Mouse (Mus musculus): ENCODE measurements around the gene C130050O18Rik. TPM values are rescaled to one million over a fixed set of nuclear protein-coding genes. Genes with fewer than 3 reads are reported as not detected.

Gene C130050O18Rik
- total RNA-seq, 2 experiments from 2014 or later = 0.23 TPM; not detected in 1

GRCm38 (mm10) chr5:139442962-139443361, 37.9 kb downstream of the C130050O18Rik start:
- intact Hi-C loops (cut with DNase I) = no loop called here
- DNase-seq (ENCODE audit: low spot score in 2 of 2) = no peak

- no peak for DNase-seq (ENCODE audit: low spot score in 2 of 2)
- intact Hi-C loops (cut with DNase I) = no loop called here
These were observed 40.2 kb downstream of the C130050O18Rik start for GRCm38 (mm10) chr5:139445258-139445657.

GRCm38 (mm10) chr5:139448025-139448424, 42.9 kb downstream of the C130050O18Rik start:
- intact Hi-C loops (cut with DNase I) = no loop called here
- peak; percentile 45 to 73 for DNase-seq (ENCODE audit: low spot score in 2 of 2)

- DNase-seq (ENCODE audit: low spot score in 2 of 2) = no peak
- intact Hi-C loops (cut with DNase I) = no loop called here
These were observed 44.2 kb downstream of the C130050O18Rik start for GRCm38 (mm10) chr5:139449161-139449791.

GRCm38 (mm10) chr5:139449926-139450325, 44.8 kb downstream of the C130050O18Rik start:
- intact Hi-C loops (cut with DNase I) = no loop called here

GRCm38 (mm10) chr5:139453031-139453430, 48.0 kb downstream of the C130050O18Rik start:
- no peak for DNase-seq (ENCODE audit: low spot score in 2 of 2)
- intact Hi-C loops (cut with DNase I) = no loop called here

More at GRCm38 (mm10) chr5:139449926-139450325, 44.8 kb downstream of the C130050O18Rik start:
- DNase-seq (ENCODE audit: low spot score in 2 of 2) = no peak

GRCm38 (mm10) chr5:139455166-139455565, 50.1 kb downstream of the C130050O18Rik start:
- peak; percentile 53 to 76 for DNase-seq (ENCODE audit: low spot score in 2 of 2)
- intact Hi-C loops (cut with DNase I) = no loop called here

- intact Hi-C loops (cut with DNase I) = no loop called here
- DNase-seq (ENCODE audit: low spot score in 2 of 2) = no peak
These were observed 52.2 kb downstream of the C130050O18Rik start for GRCm38 (mm10) chr5:139457241-139457640.

- DNase-seq (ENCODE audit: low spot score in 2 of 2) = no peak
- intact Hi-C loops (cut with DNase I) = no loop called here
These were observed 54.9 kb downstream of the C130050O18Rik start for GRCm38 (mm10) chr5:139459938-139460337.

- intact Hi-C loops (cut with DNase I) = no loop called here
- peak; percentile 99 to 100 for DNase-seq (ENCODE audit: low spot score in 2 of 2)
These were observed 55.4 kb downstream of the C130050O18Rik start, which contains the start of gene 3110082I17Rik for GRCm38 (mm10) chr5:139460384-139461067. TSS of gene 3110082I17Rik (minus strand) at chr5:139460527.

- intact Hi-C loops (cut with DNase I) = loop anchor here (5.0 kb wide), 1 partner anchor 183 kb away; no protein-coding TSS in a partner anchor
- no peak for DNase-seq (ENCODE audit: low spot score in 2 of 2)
These were observed 59.8 kb downstream of the C130050O18Rik start for GRCm38 (mm10) chr5:139464874-139465273.

Small RNA genes lying within 50 kb of the gene (microRNA-seq; reads per million reads assigned to microRNA genes)
- gene Mir339 = 353 to 408 reads per million in 2 experiments

Other genes with a start within 250 kb of the C130050O18Rik start
- gene Sun1, start 204.6 kb upstream of the C130050O18Rik start, total RNA-seq (2021) = 100 to 1,000 TPM in 1 of 2 experiments, 10 to 100 TPM in 1; 98.7 to 116 TPM
- 10 to 100 TPM; 47.6 to 55.7 TPM for gene Get4, start 153.0 kb upstream of the C130050O18Rik start, total RNA-seq (2021)
- gene Adap1, start 79.7 kb upstream of the C130050O18Rik start, total RNA-seq (2021) = 100 to 1,000 TPM; 360 to 394 TPM
- 10 to 100 TPM; 79.8 to 82.2 TPM for gene Cox19, start 53.9 kb upstream of the C130050O18Rik start, total RNA-seq (2021)
- gene Cyp2w1, start 52.7 kb upstream of the C130050O18Rik start, total RNA-seq (2021) = not detected
- 10 to 100 TPM; 11.0 to 11.3 TPM for gene Gpr146, start 27.6 kb upstream of the C130050O18Rik start, total RNA-seq (2021)
- 1 to 10 TPM; 4.4 to 4.7 TPM for gene Gper1, start 17.9 kb downstream of the C130050O18Rik start, total RNA-seq (2021)
- 10 to 100 TPM; 16.6 to 17.6 TPM for gene 3110082I17Rik, start 55.2 kb downstream of the C130050O18Rik start, total RNA-seq (2021)
- gene Zfand2a, start 79.3 kb downstream of the C130050O18Rik start, total RNA-seq (2021) = 10 to 100 TPM; 83.3 to 95.8 TPM
- gene Uncx, start 138.2 kb downstream of the C130050O18Rik start, total RNA-seq (2021) = under 1 TPM in 1 of 2 experiments, not detected in 1; 0.48 TPM